Mouse (Mus musculus) stomach, embryonic 15.5 days (tissue): ENCODE data around the gene Celf2. TPM values are rescaled to one million over a fixed set of nuclear protein-coding genes. Genes with fewer than 3 reads are reported as not detected.
A peak's percentile ranks its signal among the peaks of the same experiment; 100 is the strongest.

Source experiments
- ATAC-seq: fragments of 200-750 bp; cut with Nextera tagmentation; 2 replicates; pipeline ENCODE4 v1.8.0; 2017; ENCODE audit warnings: low read depth, moderate number of reproducible peaks, moderate TSS enrichment; ENCODE audit not compliant: insufficient read depth, low FRiP score
- H3K27ac ChIP-seq: fragments of 300-500 bp; sonication (generic); 2 replicates; pipeline ENCODE4 v1.5.1; 2015; ENCODE audit warnings: mild to moderate bottlenecking, inconsistent platforms
- H3K27me3 ChIP-seq: fragments of 300-500 bp; sonication (generic); replicated peaks from 2 replicates; pipeline ENCODE4 v1.6.1; 2015; ENCODE audit warnings: inconsistent platforms
- H3K36me3 ChIP-seq: fragments of 300-500 bp; sonication (generic); 2 replicates; pipeline ENCODE4 v1.6.1; 2015; ENCODE audit warnings: inconsistent platforms
- H3K4me1 ChIP-seq: fragments of 300-500 bp; sonication (generic); 2 replicates; pipeline ENCODE4 v1.6.1; 2015; ENCODE audit warnings: inconsistent platforms
- H3K4me2 ChIP-seq: fragments of 300-500 bp; sonication (generic); 2 replicates; pipeline ENCODE4 v1.6.1; 2015; ENCODE audit warnings: mild to moderate bottlenecking, inconsistent platforms
- H3K4me3 ChIP-seq: fragments of 300-500 bp; sonication (generic); replicated peaks from 2 replicates; pipeline ENCODE4 v1.5.1; 2015; ENCODE audit warnings: inconsistent platforms
- H3K9ac ChIP-seq: fragments of 300-500 bp; sonication (generic); 2 replicates; pipeline ENCODE4 v1.6.1; 2015; ENCODE audit warnings: inconsistent platforms
- H3K9me3 ChIP-seq: fragments of 300-500 bp; sonication (generic); 2 replicates; pipeline ENCODE4 v1.6.1; 2016; ENCODE audit warnings: inconsistent platforms
- WGBS: fragments of 180-500 bp; shearing (Covaris S2); methylation state at CpG from one replicate; pipeline ENCODE4 v1.1.7; 2015; 5-methylcytosine and 5-hydroxymethylcytosine counted together
- polyA plus RNA-seq: library from polyadenylated mRNA; unstranded; fragments of >200 nt; fragmentation: Nextera tagmentation; extraction: Ambion mirVana; gene quantifications from 2 replicates; pipeline ENCODE4 v1.2.1, GENCODE M21; 2015

Gene Celf2
- polyA plus RNA-seq, 1 experiment from 2014 or later = 55.9 TPM

- H3K9me3 ChIP-seq = no peaks in the 10 kb centered on the region
- 28% methylated on average over 11 of the region's 11 CpGs for WGBS
- H3K27me3 ChIP-seq = no peaks in the 10 kb centered on the region
- peak overlapping the region; percentile 68 for H3K4me2 ChIP-seq
- H3K4me1 ChIP-seq = peaks cover 5% of the 10 kb centered on the region; the same call in 1 of the 2 replicates
- peak overlapping the region; percentile 68 for H3K27ac ChIP-seq
- H3K4me3 ChIP-seq = peak overlapping the region; percentile 31
- peak; percentile 59 for ATAC-seq
- no peaks in the 10 kb centered on the region for H3K36me3 ChIP-seq
- H3K9ac ChIP-seq = no peak overlapping the region
Measured at GRCm38 (mm10) chr2:6720753-6721459, 788.5 kb downstream of the Celf2 start.

GRCm38 (mm10) chr2:6718864-6719263 is 790.5 kb downstream of the Celf2 start:
- Histone ChIP-seq H3K27me3 (no peaks in the 10 kb centered on the region), H3K27ac (no peak overlapping the region), H3K4me2 (no peak overlapping the region), H3K9ac (no peak overlapping the region), H3K4me3 (no peak overlapping the region), H3K9me3 (no peaks in the 10 kb centered on the region), H3K4me1 (peaks cover 5% of the 10 kb centered on the region; the same call in 1 of the 2 replicates), H3K36me3 (no peaks in the 10 kb centered on the region)
- no peak for ATAC-seq

GRCm38 (mm10) chr2:6717953-6718352 is 791.4 kb downstream of the Celf2 start:
- Histone ChIP-seq H3K4me1 (peaks cover 5% of the 10 kb centered on the region; the same call in 1 of the 2 replicates), H3K36me3 (no peaks in the 10 kb centered on the region), H3K9me3 (no peaks in the 10 kb centered on the region), H3K9ac (no peak overlapping the region), H3K4me2 (no peak overlapping the region), H3K27me3 (no peaks in the 10 kb centered on the region), H3K27ac (no peak overlapping the region), H3K4me3 (no peak overlapping the region)
- no peak for ATAC-seq
- WGBS = 51% methylated on average over 3 of the region's 3 CpGs

GRCm38 (mm10) chr2:6715562-6715961 is 793.8 kb downstream of the Celf2 start:
- Histone ChIP-seq H3K4me2 (no peak overlapping the region), H3K27me3 (no peaks in the 10 kb centered on the region), H3K4me1 (no peaks in the 10 kb centered on the region), H3K9ac (no peak overlapping the region), H3K4me3 (no peak overlapping the region), H3K9me3 (no peaks in the 10 kb centered on the region), H3K27ac (no peak overlapping the region), H3K36me3 (no peaks in the 10 kb centered on the region)
- ATAC-seq = no peak
- WGBS = 89% methylated on average over 3 of the region's 3 CpGs

GRCm38 (mm10) chr2:6713529-6713928 is 795.8 kb downstream of the Celf2 start:
- no peak for ATAC-seq
- H3K27me3 ChIP-seq = no peaks in the 10 kb centered on the region
- H3K36me3 ChIP-seq = no peaks in the 10 kb centered on the region
- H3K4me2 ChIP-seq = no peak overlapping the region
- no peak overlapping the region for H3K27ac ChIP-seq
- WGBS = 88% methylated on average over 6 of the region's 6 CpGs
- H3K4me1 ChIP-seq = no peaks in the 10 kb centered on the region
- no peak overlapping the region for H3K4me3 ChIP-seq
- H3K9me3 ChIP-seq = no peaks in the 10 kb centered on the region
- H3K9ac ChIP-seq = no peak overlapping the region

- Histone ChIP-seq H3K27me3 (no peaks in the 10 kb centered on the region), H3K9ac (no peak overlapping the region), H3K4me1 (no peaks in the 10 kb centered on the region), H3K4me3 (no peak overlapping the region), H3K27ac (no peak overlapping the region), H3K4me2 (no peak overlapping the region), H3K9me3 (no peaks in the 10 kb centered on the region), H3K36me3 (no peaks in the 10 kb centered on the region)
- ATAC-seq = no peak
- WGBS = 80% methylated on average over 7 of the region's 7 CpGs
Measured at GRCm38 (mm10) chr2:6710687-6711430, 798.5 kb downstream of the Celf2 start.

- H3K27ac ChIP-seq = no peak overlapping the region
- H3K4me2 ChIP-seq = no peak overlapping the region
- no peak overlapping the region for H3K9ac ChIP-seq
- H3K4me3 ChIP-seq = no peak overlapping the region
- ATAC-seq = no peak
- 41% methylated on average over 5 of the region's 5 CpGs for WGBS
- H3K36me3 ChIP-seq = no peaks in the 10 kb centered on the region
- H3K4me1 ChIP-seq = no peaks in the 10 kb centered on the region
- no peaks in the 10 kb centered on the region for H3K9me3 ChIP-seq
- no peaks in the 10 kb centered on the region for H3K27me3 ChIP-seq
Measured at GRCm38 (mm10) chr2:6707959-6708519, 801.3 kb downstream of the Celf2 start.

- no peaks in the 10 kb centered on the region for H3K27me3 ChIP-seq
- no peak for ATAC-seq
- no peak overlapping the region for H3K27ac ChIP-seq
- no peak overlapping the region for H3K9ac ChIP-seq
- no peaks in the 10 kb centered on the region for H3K9me3 ChIP-seq
- no peaks in the 10 kb centered on the region for H3K36me3 ChIP-seq
- WGBS = 33% methylated on average over 2 of the region's 2 CpGs
- no peak overlapping the region for H3K4me3 ChIP-seq
- H3K4me2 ChIP-seq = no peak overlapping the region
- no peaks in the 10 kb centered on the region for H3K4me1 ChIP-seq
Measured at GRCm38 (mm10) chr2:6707276-6707675, 802.1 kb downstream of the Celf2 start.

- H3K9ac ChIP-seq = no peak overlapping the region
- H3K4me1 ChIP-seq = no peaks in the 10 kb centered on the region
- ATAC-seq = no peak
- H3K36me3 ChIP-seq = no peaks in the 10 kb centered on the region
- WGBS = 79% methylated on average over 11 of the region's 11 CpGs
- no peak overlapping the region for H3K27ac ChIP-seq
- no peaks in the 10 kb centered on the region for H3K27me3 ChIP-seq
- no peak overlapping the region for H3K4me3 ChIP-seq
- no peak overlapping the region for H3K4me2 ChIP-seq
- H3K9me3 ChIP-seq = no peaks in the 10 kb centered on the region
Measured at GRCm38 (mm10) chr2:6705929-6706739, 803.2 kb downstream of the Celf2 start.

- WGBS = 74% methylated on average over 7 of the region's 7 CpGs
- H3K27ac ChIP-seq = no peak overlapping the region
- H3K9ac ChIP-seq = no peak overlapping the region
- no peak overlapping the region for H3K4me2 ChIP-seq
- H3K4me1 ChIP-seq = no peaks in the 10 kb centered on the region
- no peaks in the 10 kb centered on the region for H3K27me3 ChIP-seq
- no peak overlapping the region for H3K4me3 ChIP-seq
- ATAC-seq = no peak
- H3K9me3 ChIP-seq = no peaks in the 10 kb centered on the region
- H3K36me3 ChIP-seq = no peaks in the 10 kb centered on the region
Measured at GRCm38 (mm10) chr2:6705475-6705874, 803.9 kb downstream of the Celf2 start.

- Histone ChIP-seq H3K9me3 (no peaks in the 10 kb centered on the region), H3K4me1 (no peaks in the 10 kb centered on the region), H3K4me2 (no peak overlapping the region), H3K27ac (no peak overlapping the region), H3K4me3 (no peak overlapping the region), H3K9ac (no peak overlapping the region), H3K36me3 (no peaks in the 10 kb centered on the region), H3K27me3 (no peaks in the 10 kb centered on the region)
- ATAC-seq = no peak
- 70% methylated on average over 1 of the region's 1 CpGs for WGBS
Measured at GRCm38 (mm10) chr2:6704804-6705203, 804.6 kb downstream of the Celf2 start.
